Mouse (Mus musculus): Measurements from ENCODE around the gene Cd44.

DNA sequence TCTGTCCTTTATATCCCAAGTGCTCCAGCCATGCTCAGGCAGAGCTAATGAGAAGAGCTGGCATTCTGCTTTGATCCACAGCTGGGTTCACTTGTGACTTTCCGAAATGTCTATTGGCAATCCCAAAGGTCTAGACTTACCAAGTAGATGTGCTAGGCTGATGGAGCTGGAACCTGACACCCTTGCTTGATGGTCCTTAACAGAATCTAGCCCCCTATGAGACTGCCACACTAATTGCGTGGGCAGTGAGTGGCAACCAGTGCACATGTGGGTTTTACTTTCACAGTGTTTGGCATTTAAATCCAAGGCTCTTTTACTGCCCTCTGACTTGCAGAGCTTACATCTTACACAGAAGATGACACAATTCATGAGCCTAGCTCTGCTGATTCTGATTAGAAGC lies 29.0 kb downstream of the Cd44 start:
- TF ChIP-seq POLR2A (IDR thresholded peaks at IDR 0.05; ENCODE audit: insufficient read length, low read depth) (no peak), E2F4 (IDR thresholded peaks at IDR 0.05; ENCODE audit: insufficient read depth) (no peak), POLR2AphosphoS2 (IDR thresholded peaks at IDR 0.05; ENCODE audit: insufficient read length, low read depth) (no peak), USF1 (IDR thresholded peaks at IDR 0.05; ENCODE audit: low read depth) (no peak), MAX (IDR thresholded peaks at IDR 0.05; ENCODE audit: low read depth) (no peak)

All from myocyte (in vitro differentiated cells).